Mouse (Mus musculus) ovary, adult 10 weeks (tissue): ENCODE results near the gene Sec24b. TPM values are rescaled to one million over a fixed set of nuclear protein-coding genes. Genes with fewer than 3 reads are reported as not detected.

ENCODE experiments used
- polyA plus RNA-seq: library from polyadenylated mRNA; stranded (reverse); fragments of 350-450 nt; fragmentation: Illumina TruSeq; extraction: RNeasy Lipid Tissue Mini Kit (QIAGEN cat#74804); gene quantifications from one replicate; pipeline ENCODE4 v1.2.3, GENCODE M21; 2014

Gene Sec24b
- 66.5 TPM for polyA plus RNA-seq

GRCm38 (mm10) chr3:130061281-130061680, at the start of gene Sec24b:
Sec24b (minus strand) TSS chr3:130061553.

GRCm38 (mm10) chr3:129969432-129970395, 91.6 kb downstream of the Sec24b start, which contains the start of gene Mcub:
Mcub (minus strand) TSS chr3:129970206.

Other genes with a start within 250 kb of the Sec24b start
- gene Rrh, start 239.0 kb downstream of the Sec24b start, polyA plus RNA-seq: 0.34 TPM
- 110 TPM for gene Gar1, start 230.2 kb downstream of the Sec24b start, polyA plus RNA-seq
- gene Cfi, start 225.7 kb downstream of the Sec24b start, polyA plus RNA-seq: 4.7 TPM
- 24.2 TPM for gene Pla2g12a, start 182.9 kb downstream of the Sec24b start, polyA plus RNA-seq
- 81.4 TPM for gene Casp6, start 160.1 kb downstream of the Sec24b start, polyA plus RNA-seq
- gene Mcub, start 91.3 kb downstream of the Sec24b start, polyA plus RNA-seq: 3.0 TPM
- 2.7 TPM for gene Col25a1, start 69.9 kb upstream of the Sec24b start, polyA plus RNA-seq